Mouse (Mus musculus): ENCODE data around the gene Mtmr10. TPM values are rescaled to one million over a fixed set of nuclear protein-coding genes. Genes with fewer than 3 reads are reported as not detected.

The Mtmr10 gene
- polyA plus RNA-seq, 1 experiment from 2014 or later, result 15.4 TPM

DNA sequence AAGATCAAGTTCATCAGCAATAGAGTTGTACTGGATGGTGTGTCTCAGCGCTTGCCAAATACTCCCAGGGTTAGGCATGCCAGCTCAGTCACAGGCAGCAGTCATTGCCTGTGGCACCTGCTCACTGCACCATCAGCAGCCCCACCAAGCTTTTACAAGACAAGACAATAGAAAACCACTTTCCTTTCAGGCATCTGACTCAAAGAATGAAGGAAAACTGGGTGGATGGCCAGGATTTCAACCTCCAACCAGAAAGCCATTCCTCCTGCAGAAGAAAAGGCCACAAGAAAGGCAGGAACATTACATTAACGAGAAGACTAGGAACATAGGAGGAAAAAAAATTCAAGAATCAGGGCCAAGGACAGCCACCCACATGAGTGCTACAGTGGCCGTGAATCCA, 33.7 kb upstream of the Mtmr10 start:
- H3K4me3 ChIP-seq, result no peak overlapping the region
- no peaks in the 10 kb centered on the region for H3K27me3 ChIP-seq
- H3K9ac ChIP-seq, result no peak overlapping the region
- H3K9me3 ChIP-seq, result no peaks in the 10 kb centered on the region
- H3K27ac ChIP-seq, result no peak overlapping the region
- 88% methylated on average over 3 of the region's 3 CpGs for WGBS
- 0 out of 2 replicates have a peak, but pooled peaks cover 2% of the 10 kb centered on the region for H3K4me1 ChIP-seq
- no peak overlapping the region for H3K4me2 ChIP-seq (replicated peaks)
- H3K36me3 ChIP-seq, result no peaks in the 10 kb centered on the region
- ATAC-seq (ENCODE audit: insufficient number of reproducible peaks, insufficient read depth, low FRiP score, low TSS enrichment), result no peak

GRCm38 (mm10) chr7:64265502-64266279, 21.8 kb upstream of the Mtmr10 start:
- Histone ChIP-seq H3K4me3 (no peak overlapping the region), H3K4me2 (replicated peaks) (no peak overlapping the region), H3K9ac (no peak overlapping the region), H3K27ac (no peak overlapping the region), H3K4me1 (no peaks in the 10 kb centered on the region), H3K36me3 (no peaks in the 10 kb centered on the region), H3K9me3 (no peaks in the 10 kb centered on the region), H3K27me3 (peaks cover 12% of the 10 kb centered on the region)
- no peak for ATAC-seq (ENCODE audit: insufficient number of reproducible peaks, insufficient read depth, low FRiP score, low TSS enrichment)
- WGBS, result 79% methylated on average over 13 of the region's 13 CpGs

DNA sequence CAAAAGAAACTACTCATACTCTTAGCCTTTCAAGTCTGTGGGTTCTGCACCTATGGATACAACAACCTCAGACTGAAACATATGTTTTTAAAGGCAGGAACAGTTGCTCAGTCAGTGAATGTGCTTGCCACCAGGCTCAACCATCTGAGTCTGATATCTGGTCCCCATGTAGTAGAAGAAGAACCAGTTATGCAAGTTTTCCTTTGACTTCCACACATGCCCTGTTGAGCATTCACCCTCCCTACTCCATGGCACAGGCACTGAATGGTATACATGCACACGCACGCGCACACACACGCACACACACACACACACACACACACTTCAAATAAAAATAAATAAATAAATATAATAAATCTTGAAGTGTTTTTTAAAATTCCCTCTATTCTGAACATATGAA, 20.9 kb upstream of the Mtmr10 start:
- no peak overlapping the region for H3K4me2 ChIP-seq (replicated peaks)
- H3K36me3 ChIP-seq, result no peaks in the 10 kb centered on the region
- no peak for ATAC-seq (ENCODE audit: insufficient number of reproducible peaks, insufficient read depth, low FRiP score, low TSS enrichment)
- no peak overlapping the region for H3K4me3 ChIP-seq
- H3K9ac ChIP-seq, result no peak overlapping the region
- 93% methylated on average over 4 of the region's 4 CpGs for WGBS
- no peak overlapping the region for H3K27ac ChIP-seq
- H3K27me3 ChIP-seq, result peaks cover 12% of the 10 kb centered on the region
- no peaks in the 10 kb centered on the region for H3K9me3 ChIP-seq
- H3K4me1 ChIP-seq, result no peaks in the 10 kb centered on the region

DNA sequence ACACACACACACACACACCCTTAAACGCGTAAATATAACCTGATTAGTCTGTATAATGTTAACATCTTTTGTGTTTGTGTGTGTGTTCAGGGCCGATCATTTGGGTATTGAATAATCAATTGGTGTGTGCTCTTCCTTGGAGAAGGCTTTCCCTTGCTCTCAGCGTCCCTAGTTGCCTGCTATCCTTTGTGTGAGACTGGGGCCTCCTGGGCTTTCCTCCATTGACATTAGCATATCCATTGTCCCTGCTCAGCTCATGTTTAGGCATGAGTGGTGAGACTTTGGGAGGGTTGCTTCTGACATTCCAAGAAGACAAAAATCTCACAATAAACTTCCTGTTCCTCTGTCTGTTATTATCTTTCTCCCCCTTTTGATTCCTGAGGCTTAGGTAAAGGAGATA, 15.5 kb upstream of the Mtmr10 start:
- Histone ChIP-seq H3K9ac (no peak overlapping the region), H3K27me3 (peaks cover 12% of the 10 kb centered on the region), H3K4me1 (no peaks in the 10 kb centered on the region), H3K4me2 (replicated peaks) (no peak overlapping the region), H3K36me3 (no peaks in the 10 kb centered on the region), H3K27ac (no peak overlapping the region), H3K9me3 (no peaks in the 10 kb centered on the region), H3K4me3 (no peak overlapping the region)
- WGBS, result 42% methylated on average over 4 of the region's 4 CpGs
- no peak for ATAC-seq (ENCODE audit: insufficient number of reproducible peaks, insufficient read depth, low FRiP score, low TSS enrichment)

DNA sequence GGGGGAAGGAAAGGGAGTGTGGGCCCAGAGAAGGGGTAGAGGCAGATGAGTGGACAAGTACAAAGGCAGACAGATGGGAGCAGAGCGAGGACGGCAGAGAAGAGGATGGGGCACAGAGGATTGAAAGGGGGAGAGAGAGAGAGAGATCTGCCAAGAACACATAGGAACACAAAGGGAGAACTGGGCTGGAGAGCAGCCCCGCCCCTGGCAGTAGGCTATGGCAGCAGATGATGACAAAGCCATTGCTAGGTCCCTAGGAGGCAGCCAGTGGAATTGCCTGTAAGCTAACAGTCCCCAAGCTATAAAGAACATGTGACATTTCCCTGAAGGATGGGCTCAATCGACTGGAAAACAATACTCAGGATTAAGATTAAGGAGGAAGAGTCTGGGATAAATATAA, 11.9 kb upstream of the Mtmr10 start:
- no peak for ATAC-seq (ENCODE audit: insufficient number of reproducible peaks, insufficient read depth, low FRiP score, low TSS enrichment)
- H3K4me3 ChIP-seq, result no peak overlapping the region
- H3K4me2 ChIP-seq (replicated peaks), result no peak overlapping the region
- H3K9me3 ChIP-seq, result no peaks in the 10 kb centered on the region
- 77% methylated on average over 4 of the region's 4 CpGs for WGBS
- no peaks in the 10 kb centered on the region for H3K4me1 ChIP-seq
- H3K27ac ChIP-seq, result no peak overlapping the region
- H3K9ac ChIP-seq, result no peak overlapping the region
- H3K27me3 ChIP-seq, result no peaks in the 10 kb centered on the region
- H3K36me3 ChIP-seq, result no peaks in the 10 kb centered on the region

- no peaks in the 10 kb centered on the region for H3K27me3 ChIP-seq
- H3K9ac ChIP-seq, result no peak overlapping the region
- no peak for ATAC-seq (ENCODE audit: insufficient number of reproducible peaks, insufficient read depth, low FRiP score, low TSS enrichment)
- 49% methylated on average over 6 of the region's 6 CpGs for WGBS
- no peak overlapping the region for H3K4me2 ChIP-seq (replicated peaks)
- H3K36me3 ChIP-seq, result no peaks in the 10 kb centered on the region
- H3K9me3 ChIP-seq, result no peaks in the 10 kb centered on the region
- H3K4me3 ChIP-seq, result no peak overlapping the region
- no peaks in the 10 kb centered on the region for H3K4me1 ChIP-seq
- H3K27ac ChIP-seq, result no peak overlapping the region
Measured at GRCm38 (mm10) chr7:64276921-64277320, 10.5 kb upstream of the Mtmr10 start.

GRCm38 (mm10) chr7:64278526-64278925, 8.9 kb upstream of the Mtmr10 start:
- 81% methylated on average over 1 of the region's 1 CpGs for WGBS
- no peak overlapping the region for H3K4me3 ChIP-seq
- no peaks in the 10 kb centered on the region for H3K4me1 ChIP-seq
- no peaks in the 10 kb centered on the region for H3K36me3 ChIP-seq
- no peak overlapping the region for H3K9ac ChIP-seq
- no peaks in the 10 kb centered on the region for H3K27me3 ChIP-seq
- ATAC-seq (ENCODE audit: insufficient number of reproducible peaks, insufficient read depth, low FRiP score, low TSS enrichment), result no peak
- H3K27ac ChIP-seq, result no peak overlapping the region
- H3K9me3 ChIP-seq, result no peaks in the 10 kb centered on the region
- H3K4me2 ChIP-seq (replicated peaks), result no peak overlapping the region

DNA sequence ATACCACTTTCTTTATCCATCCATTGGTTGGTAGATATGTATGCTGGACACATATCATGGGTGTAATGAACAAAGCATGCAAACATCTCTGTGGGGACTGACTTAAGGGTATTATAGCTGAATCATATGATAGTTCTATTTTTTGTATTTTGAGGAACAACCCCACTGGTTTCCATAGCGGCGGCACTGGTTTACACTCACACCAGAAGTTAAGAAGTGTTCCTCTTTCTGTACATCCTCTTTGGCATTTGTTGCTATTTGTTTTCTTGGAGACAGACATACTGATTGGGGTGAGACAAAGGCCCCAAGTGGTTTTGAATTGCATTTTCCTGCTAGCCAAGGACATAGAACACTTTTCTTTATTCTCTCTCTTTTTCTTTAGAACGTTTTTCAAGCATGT, 7.9 kb upstream of the Mtmr10 start:
- ATAC-seq (ENCODE audit: insufficient number of reproducible peaks, insufficient read depth, low FRiP score, low TSS enrichment), result no peak
- Histone ChIP-seq H3K4me1 (no peaks in the 10 kb centered on the region), H3K36me3 (no peaks in the 10 kb centered on the region), H3K27ac (no peak overlapping the region), H3K9me3 (no peaks in the 10 kb centered on the region), H3K27me3 (no peaks in the 10 kb centered on the region), H3K9ac (no peak overlapping the region), H3K4me2 (replicated peaks) (no peak overlapping the region), H3K4me3 (no peak overlapping the region)
- 83% methylated on average over 3 of the region's 3 CpGs for WGBS

GRCm38 (mm10) chr7:64286566-64286965, 887 bp upstream of the Mtmr10 start:
- peaks cover 5% of the 10 kb centered on the region; the same call in 1 of the 2 replicates for H3K4me1 ChIP-seq
- H3K27me3 ChIP-seq, result no peaks in the 10 kb centered on the region
- H3K27ac ChIP-seq, result no peak overlapping the region
- ATAC-seq (ENCODE audit: insufficient number of reproducible peaks, insufficient read depth, low FRiP score, low TSS enrichment), result 0 out of 2 replicates have a peak, but pooled peaks have one; percentile 18
- H3K9ac ChIP-seq, result no peak overlapping the region
- H3K9me3 ChIP-seq, result no peaks in the 10 kb centered on the region
- H3K4me3 ChIP-seq, result 0 out of 2 replicates have a peak overlapping the region, but pooled peaks have one; percentile 71
- H3K4me2 ChIP-seq (replicated peaks), result peak overlapping the region; percentile 49
- peaks cover 3% of the 10 kb centered on the region; the same call in 1 of the 2 replicates for H3K36me3 ChIP-seq

- H3K4me1 ChIP-seq, result peaks cover 5% of the 10 kb centered on the region; the same call in 1 of the 2 replicates
- H3K4me3 ChIP-seq, result no peak overlapping the region
- no peak for ATAC-seq (ENCODE audit: insufficient number of reproducible peaks, insufficient read depth, low FRiP score, low TSS enrichment)
- H3K9me3 ChIP-seq, result no peaks in the 10 kb centered on the region
- H3K36me3 ChIP-seq, result peaks cover 3% of the 10 kb centered on the region; the same call in 1 of the 2 replicates
- H3K27ac ChIP-seq, result no peak overlapping the region
- H3K9ac ChIP-seq, result no peak overlapping the region
- H3K27me3 ChIP-seq, result no peaks in the 10 kb centered on the region
- H3K4me2 ChIP-seq (replicated peaks), result no peak overlapping the region
- 93% methylated on average over 7 of the region's 7 CpGs for WGBS
Measured at GRCm38 (mm10) chr7:64289416-64289815, 2.0 kb downstream of the Mtmr10 start.

- Histone ChIP-seq H3K9ac (no peak overlapping the region), H3K4me2 (replicated peaks) (no peak overlapping the region), H3K27ac (no peak overlapping the region), H3K4me3 (no peak overlapping the region), H3K9me3 (no peaks in the 10 kb centered on the region), H3K27me3 (no peaks in the 10 kb centered on the region), H3K36me3 (peaks cover 3% of the 10 kb centered on the region; the same call in 1 of the 2 replicates), H3K4me1 (peaks cover 5% of the 10 kb centered on the region; the same call in 1 of the 2 replicates)
- no peak for ATAC-seq (ENCODE audit: insufficient number of reproducible peaks, insufficient read depth, low FRiP score, low TSS enrichment)
- 81% methylated on average over 6 of the region's 6 CpGs for WGBS
Measured at GRCm38 (mm10) chr7:64290431-64290830, 3.0 kb downstream of the Mtmr10 start.

- H3K4me3 ChIP-seq, result no peak overlapping the region
- ATAC-seq (ENCODE audit: insufficient number of reproducible peaks, insufficient read depth, low FRiP score, low TSS enrichment), result no peak
- H3K4me2 ChIP-seq (replicated peaks), result no peak overlapping the region
- no peak overlapping the region for H3K9ac ChIP-seq
- H3K27ac ChIP-seq, result no peak overlapping the region
- WGBS, result 95% methylated on average over 10 of the region's 10 CpGs
- H3K4me1 ChIP-seq, result peaks cover 3% of the 10 kb centered on the region; the same call in 1 of the 2 replicates
- H3K36me3 ChIP-seq, result peaks cover 3% of the 10 kb centered on the region; the same call in 1 of the 2 replicates
- H3K9me3 ChIP-seq, result no peaks in the 10 kb centered on the region
- H3K27me3 ChIP-seq, result no peaks in the 10 kb centered on the region
Measured at GRCm38 (mm10) chr7:64291722-64292121, 4.3 kb downstream of the Mtmr10 start.

All from embryonic facial prominence, embryonic 12.5 days (tissue).